Mouse (Mus musculus): Measurements from ENCODE around the gene Acsl5.

The Acsl5 gene

GRCm38 (mm10) chr19:55239766-55240426, 11.8 kb upstream of the Acsl5 start:
- no peak for DNase-seq (ENCODE audit: low spot score)

GRCm38 (mm10) chr19:55241186-55241645, 10.5 kb upstream of the Acsl5 start, which contains the start of gene Gucy2g:
TSS of gene Gucy2g (minus strand) at chr19:55241236.
- no peak for DNase-seq (ENCODE audit: low spot score)

DNA sequence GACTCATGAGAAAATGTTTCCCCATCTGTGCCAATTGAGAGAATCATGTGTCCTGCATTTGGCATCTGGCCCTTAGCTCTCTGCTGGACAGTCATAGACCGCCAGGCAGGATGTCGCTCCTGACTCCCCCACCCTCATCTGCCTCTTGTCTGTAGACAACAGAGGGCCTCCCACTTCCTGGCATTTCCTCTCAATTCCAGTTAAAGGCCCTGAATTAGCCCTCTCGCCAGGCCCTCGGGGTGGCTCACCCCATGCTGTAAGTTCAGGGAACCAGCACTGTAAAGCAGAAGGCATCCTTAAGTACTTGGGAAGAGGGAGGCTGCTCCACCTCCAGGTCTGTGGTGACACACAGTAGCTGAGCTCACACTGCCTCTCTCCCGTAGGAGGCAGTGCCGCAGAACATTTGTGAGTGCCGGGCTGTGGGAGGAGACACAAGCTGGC, 6.9 kb upstream of the Acsl5 start:
- DNase-seq (ENCODE audit: low spot score) = peak; percentile 54

- DNase-seq (ENCODE audit: low spot score) = no peak
These were observed 4.2 kb upstream of the Acsl5 start for GRCm38 (mm10) chr19:55247563-55247962.

DNA sequence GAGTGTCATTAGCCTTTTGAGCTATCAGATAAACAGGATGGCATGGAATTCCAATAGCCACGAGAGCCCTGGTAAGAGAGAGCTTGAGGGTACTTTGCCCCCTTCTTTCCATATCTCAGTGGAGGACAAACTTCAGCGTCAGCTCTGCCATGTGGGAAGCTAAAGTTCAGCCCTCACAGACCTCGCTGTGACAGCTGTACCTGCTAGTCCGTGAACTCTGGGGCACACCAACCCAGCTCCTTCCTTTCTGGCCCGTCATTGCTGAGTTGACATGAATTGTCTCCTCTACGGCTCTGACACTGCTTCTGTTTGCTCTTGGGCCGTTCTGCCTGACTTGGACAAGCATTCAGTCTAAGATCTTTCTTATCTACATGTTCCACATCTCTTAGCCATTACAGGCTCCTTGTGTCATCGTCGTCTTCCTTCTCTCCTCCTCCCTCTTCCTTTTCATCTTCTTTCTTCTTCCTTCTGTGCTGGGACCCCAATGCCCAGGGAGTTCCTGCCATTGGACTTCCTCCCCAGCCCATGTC, 3.7 kb upstream of the Acsl5 start:
- DNase-seq (ENCODE audit: low spot score) = no peak

GRCm38 (mm10) chr19:55250451-55250850, 1.3 kb upstream of the Acsl5 start:
- DNase-seq (ENCODE audit: low spot score) = no peak

GRCm38 (mm10) chr19:55253239-55253569, 1.5 kb downstream of the Acsl5 start:
- DNase-seq (ENCODE audit: low spot score) = no peak

- peak; percentile 59 for DNase-seq (ENCODE audit: low spot score)
These were observed 2.1 kb downstream of the Acsl5 start for GRCm38 (mm10) chr19:55253570-55254441.

- DNase-seq (ENCODE audit: low spot score) = no peak
These were observed 2.8 kb downstream of the Acsl5 start for GRCm38 (mm10) chr19:55254513-55255016.

DNA sequence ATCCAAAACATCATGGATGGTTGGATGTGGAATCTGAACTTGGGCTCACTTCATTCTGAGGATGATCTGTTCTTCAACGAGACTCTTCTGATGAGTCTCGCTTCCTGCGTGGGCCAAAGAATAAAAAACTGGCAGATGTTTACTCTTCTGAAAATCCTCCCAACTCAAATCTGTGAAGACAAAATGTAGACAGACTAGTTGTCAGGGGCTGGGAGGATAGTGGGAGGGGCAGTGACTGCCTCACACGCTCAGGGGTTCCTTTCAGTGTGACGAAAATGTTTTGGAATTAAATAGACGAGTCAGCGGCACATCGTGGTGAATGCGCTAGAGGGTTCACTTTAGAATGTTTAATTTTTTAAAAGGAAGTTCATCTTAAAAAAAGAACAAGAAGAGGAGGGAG, 4.4 kb downstream of the Acsl5 start:
- DNase-seq (ENCODE audit: low spot score) = no peak

DNA sequence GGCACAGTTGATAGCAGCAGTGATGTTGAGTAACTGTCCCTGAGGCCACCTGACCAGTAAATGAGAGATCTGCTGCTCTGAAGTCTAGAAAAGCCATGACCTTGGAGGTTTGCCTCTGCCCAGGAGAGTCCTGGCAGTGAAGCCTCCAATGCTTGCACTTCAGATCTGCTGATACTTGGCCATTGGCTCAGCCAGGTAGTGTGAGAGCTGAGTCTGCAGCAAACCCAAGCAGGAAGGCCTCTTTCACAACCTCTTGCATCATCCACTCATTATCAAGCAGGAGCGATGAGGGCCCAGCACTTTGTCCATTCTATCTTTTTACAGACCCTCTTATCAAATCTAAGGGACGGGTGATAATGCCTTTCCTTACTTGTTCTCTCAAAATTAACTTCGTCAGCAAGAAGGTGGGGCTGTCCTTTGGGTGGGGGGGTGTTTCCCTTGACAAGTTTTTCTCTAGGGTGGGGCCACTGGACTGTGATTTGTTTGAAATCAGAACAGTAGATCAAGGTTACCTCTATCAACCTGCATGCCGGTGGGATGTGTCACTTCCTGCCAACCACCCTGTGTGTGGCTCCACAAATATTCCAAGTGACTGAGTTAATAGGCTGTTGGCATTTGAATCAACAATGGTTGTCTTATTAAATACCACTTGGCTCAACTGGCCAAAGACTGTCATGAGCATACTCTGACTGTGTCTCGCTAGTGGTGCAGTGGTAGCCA, 6.1 kb downstream of the Acsl5 start:
- DNase-seq (ENCODE audit: low spot score) = no peak

DNA sequence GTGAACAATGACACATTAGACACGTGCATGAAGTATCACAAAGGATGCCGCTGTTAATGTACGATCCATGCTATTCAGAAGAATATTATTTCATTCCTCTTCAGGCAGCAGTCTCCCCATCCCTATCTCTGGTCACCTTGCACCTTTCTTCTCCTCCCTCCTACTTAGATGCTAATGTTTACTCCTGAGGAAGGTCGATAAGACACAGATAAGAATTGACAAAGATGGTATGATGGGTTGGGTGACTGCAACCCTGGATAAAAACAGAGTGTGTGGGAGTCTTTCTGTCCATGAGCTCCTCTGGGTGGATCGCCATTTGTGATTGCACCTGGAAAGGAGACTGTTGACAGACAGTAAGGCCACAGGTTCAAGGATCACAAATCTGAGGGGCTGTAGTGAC, 6.8 kb downstream of the Acsl5 start:
- DNase-seq (ENCODE audit: low spot score) = no peak

DNA sequence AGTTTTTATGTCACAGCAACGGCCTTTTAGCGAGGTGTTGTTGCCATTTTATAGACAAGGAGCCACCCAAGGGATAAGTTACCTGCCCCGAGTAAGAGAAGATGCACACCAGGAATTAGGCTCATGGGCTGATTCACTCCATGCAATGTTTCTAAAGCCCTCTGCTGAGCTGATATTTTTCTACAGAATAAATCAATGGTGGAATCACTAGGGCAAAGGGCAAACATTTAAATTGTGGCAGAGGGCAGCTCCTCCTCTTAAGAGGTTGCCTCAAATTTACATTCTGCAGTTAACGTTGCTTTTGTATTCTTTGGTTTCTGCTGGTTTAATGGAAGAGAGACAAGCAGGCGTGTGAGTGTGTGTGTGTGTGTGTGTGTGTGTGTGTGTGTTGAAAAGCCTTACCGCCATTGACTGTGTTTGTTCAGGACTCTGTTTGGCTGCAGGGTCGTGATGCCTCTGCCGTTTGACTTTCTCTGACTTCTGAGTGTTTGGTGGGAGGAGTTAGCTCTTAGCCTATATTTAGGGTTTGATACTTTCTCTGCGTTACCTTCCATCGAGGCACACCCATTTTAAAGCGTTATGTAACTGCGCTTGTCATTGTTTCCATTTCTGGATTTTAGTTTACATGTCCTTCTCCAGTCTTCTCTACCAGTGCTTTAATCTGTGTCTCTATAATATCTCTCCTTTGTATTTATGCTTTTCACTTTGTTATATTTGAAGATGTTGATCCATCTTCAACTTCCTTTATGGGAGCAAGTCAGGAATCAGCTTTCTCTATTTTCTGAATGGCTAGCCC, 8.8 kb downstream of the Acsl5 start:
- DNase-seq (ENCODE audit: low spot score) = no peak

GRCm38 (mm10) chr19:55265269-55265668, 13.5 kb downstream of the Acsl5 start:
- no peak for DNase-seq (ENCODE audit: low spot score)

GRCm38 (mm10) chr19:55266786-55267185, 15.0 kb downstream of the Acsl5 start:
- no peak for DNase-seq (ENCODE audit: low spot score)

DNA sequence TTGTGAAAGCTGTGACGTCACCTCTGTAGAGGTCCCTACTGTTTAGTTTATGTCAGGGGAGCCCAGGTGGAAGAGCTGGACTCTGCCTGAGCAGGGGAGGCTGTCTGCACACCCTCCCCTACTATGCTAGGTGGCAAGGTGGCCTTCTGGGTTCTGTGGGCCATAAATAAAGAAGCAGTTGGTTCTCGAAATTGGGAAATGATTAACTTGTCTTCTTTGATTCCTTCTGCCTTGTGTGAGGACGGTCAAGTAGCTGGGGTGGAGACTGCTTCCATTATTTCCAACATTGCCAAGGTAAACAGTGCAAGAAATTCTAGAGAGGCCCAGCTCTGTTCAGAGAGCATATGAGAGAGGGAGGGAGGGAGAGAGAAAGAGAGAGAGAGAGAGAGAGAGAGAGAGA, 16.4 kb downstream of the Acsl5 start:
- DNase-seq (ENCODE audit: low spot score) = no peak

GRCm38 (mm10) chr19:55269051-55269450, 17.3 kb downstream of the Acsl5 start:
- no peak for DNase-seq (ENCODE audit: low spot score)

GRCm38 (mm10) chr19:55271448-55271847, 19.7 kb downstream of the Acsl5 start:
- no peak for DNase-seq (ENCODE audit: low spot score)

- no peak for DNase-seq (ENCODE audit: low spot score)
These were observed 21.6 kb downstream of the Acsl5 start for GRCm38 (mm10) chr19:55273340-55273739.

DNA sequence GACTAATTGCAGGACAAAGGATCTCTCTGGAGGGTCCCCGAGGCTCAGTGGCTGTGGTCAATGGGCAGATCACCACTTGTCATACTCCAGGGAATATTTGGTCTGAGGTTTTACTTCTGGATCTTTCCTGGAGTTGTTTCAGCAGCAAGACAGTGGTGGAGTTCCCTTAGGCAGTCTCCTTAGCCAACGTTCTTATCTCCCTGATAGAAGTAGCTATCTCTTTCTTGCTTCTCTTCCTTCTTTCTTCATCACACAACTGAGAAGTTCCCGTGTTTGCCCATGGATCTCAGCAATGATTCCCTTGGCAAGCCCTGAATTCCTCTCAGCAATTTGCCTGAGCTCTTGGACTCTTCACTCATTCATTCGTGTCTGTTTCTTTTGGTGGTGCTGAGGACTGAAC, 24.4 kb downstream of the Acsl5 start:
- DNase-seq (ENCODE audit: low spot score) = no peak

DNA sequence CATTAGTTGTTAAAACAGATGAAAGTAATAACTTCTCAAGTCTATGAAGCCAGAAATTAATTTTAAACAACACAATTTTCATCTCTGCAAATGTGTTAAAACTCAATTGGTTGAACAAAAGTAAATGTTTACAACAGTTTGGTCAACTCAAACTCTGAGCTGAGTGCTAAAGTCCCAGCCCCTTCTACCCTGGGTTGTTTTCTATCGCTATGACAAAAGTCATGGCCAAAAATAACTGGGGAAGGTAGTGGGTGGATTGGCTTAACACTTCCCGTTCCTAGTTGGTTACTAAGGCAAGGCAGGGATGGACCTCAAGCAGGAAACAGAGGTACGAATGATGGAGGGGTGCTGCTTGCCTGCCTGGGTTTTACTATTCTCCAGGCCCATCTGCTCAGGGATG, 25.0 kb downstream of the Acsl5 start:
- no peak for DNase-seq (ENCODE audit: low spot score)

Data from testis, postnatal 10 days (tissue).